Mouse (Mus musculus): Measurements from ENCODE around the gene Prkra. TPM values are rescaled to one million over a fixed set of nuclear protein-coding genes. Genes with fewer than 3 reads are reported as not detected.

The Prkra gene
- total and polyA plus RNA-seq, 2 experiments from 2014 or later, result 97.5 to 113 TPM

DNA sequence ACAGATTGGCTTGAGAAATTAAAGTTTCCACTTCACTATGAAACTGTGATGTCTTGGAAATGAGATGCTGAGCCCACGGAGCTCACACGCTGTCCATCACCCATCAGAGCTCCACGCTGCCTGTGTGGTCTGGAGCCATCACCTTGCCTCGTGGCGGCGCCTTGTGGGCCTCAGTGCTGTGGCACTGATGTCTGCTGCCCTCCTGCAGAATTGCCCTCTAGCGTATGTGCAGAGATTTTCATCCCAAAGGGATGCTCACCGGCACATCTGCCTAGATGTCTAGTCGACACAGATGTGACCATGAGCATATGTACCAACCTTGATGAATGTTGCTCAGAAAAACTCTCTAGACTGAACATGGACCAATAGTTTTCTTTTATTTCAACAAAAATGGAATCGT, 60.9 kb downstream of the Prkra start:
- 83% methylated on average over 10 of the region's 10 CpGs for WGBS
- H3K27ac ChIP-seq (ENCODE audit: low read depth, low read length), result no peak overlapping the region
- no peak overlapping the region for H3K4me3 ChIP-seq (ENCODE audit: low read depth, low read length)
- no peaks in the 10 kb centered on the region for H3K27me3 ChIP-seq (ENCODE audit: insufficient read depth, low read length)
- no peak for DNase-seq
- H3K4me1 ChIP-seq (ENCODE audit: insufficient read depth), result no peaks in the 10 kb centered on the region
- peaks cover 50% of the 10 kb centered on the region for H3K36me3 ChIP-seq (ENCODE audit: insufficient read depth)
- no peak for ATAC-seq
- no peaks in the 10 kb centered on the region for H3K9me3 ChIP-seq (ENCODE audit: low read length)
- no peak overlapping the region for H3K4me2 ChIP-seq (ENCODE audit: low read depth)
- peak; percentile 25; the same call in 1 of the 2 replicates for TF ChIP-seq CTCF (IDR thresholded peaks at IDR 0.05; ENCODE audit: low read depth)
- no peak overlapping the region for H3K9ac ChIP-seq

DNA sequence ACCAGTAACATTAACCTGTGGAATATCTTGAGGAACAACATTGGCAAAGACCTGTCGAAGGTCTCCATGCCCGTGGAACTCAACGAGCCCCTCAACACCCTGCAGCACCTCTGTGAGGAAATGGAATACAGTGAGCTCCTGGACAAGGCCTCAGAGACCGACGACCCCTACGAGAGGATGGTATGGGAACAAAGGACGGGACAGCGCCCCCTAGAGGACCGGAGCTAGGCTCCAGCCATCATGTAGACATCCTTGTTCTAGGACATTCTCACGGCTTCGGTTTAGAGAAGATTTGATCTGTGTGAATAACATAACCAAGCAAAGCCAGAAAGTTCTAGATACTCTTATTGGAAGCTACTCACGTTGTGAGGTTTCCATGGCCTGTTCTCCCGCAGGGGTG, 62.7 kb downstream of the Prkra start:
- no peak overlapping the region for H3K27ac ChIP-seq (ENCODE audit: low read depth, low read length)
- H3K27me3 ChIP-seq (ENCODE audit: insufficient read depth, low read length), result no peaks in the 10 kb centered on the region
- H3K36me3 ChIP-seq (ENCODE audit: insufficient read depth), result peaks cover 39% of the 10 kb centered on the region
- no peak overlapping the region for H3K4me3 ChIP-seq (ENCODE audit: low read depth, low read length)
- H3K4me2 ChIP-seq (ENCODE audit: low read depth), result no peak overlapping the region
- peak; percentile 28 for TF ChIP-seq CTCF (IDR thresholded peaks at IDR 0.05; ENCODE audit: low read depth)
- H3K9ac ChIP-seq, result no peak overlapping the region
- H3K9me3 ChIP-seq (ENCODE audit: low read length), result no peaks in the 10 kb centered on the region
- 92% methylated on average over 13 of the region's 13 CpGs for WGBS
- DNase-seq (no peak), ATAC-seq (no peak)
- H3K4me1 ChIP-seq (ENCODE audit: insufficient read depth), result no peaks in the 10 kb centered on the region

Other genes with a start within 250 kb of the Prkra start
- gene Osbpl6, start 241.5 kb downstream of the Prkra start, total RNA-seq (2014; rRNA removed), result 16.2 and 17.1 TPM in 2 replicates
- 19.5 and 21.6 TPM in 2 replicates for gene Osbpl6, start 241.5 kb downstream of the Prkra start, polyA plus RNA-seq (2015; fragmentation: Nextera tagmentation; extraction: Ambion mirVana)
- 0.23 TPM in 1 of 2 replicates, not detected in the other for gene Pjvk, start 461 bp upstream of the Prkra start, total RNA-seq (2014; rRNA removed)
- gene Pjvk, start 461 bp upstream of the Prkra start, polyA plus RNA-seq (2015; fragmentation: Nextera tagmentation; extraction: Ambion mirVana), result 0.33 and 0.62 TPM in 2 replicates
- 6.8 and 8.6 TPM in 2 replicates for gene Fkbp7, start 25.1 kb upstream of the Prkra start, total RNA-seq (2014; rRNA removed)
- 14.7 and 18.8 TPM in 2 replicates for gene Fkbp7, start 25.1 kb upstream of the Prkra start, polyA plus RNA-seq (2015; fragmentation: Nextera tagmentation; extraction: Ambion mirVana)
- 19.7 and 21.6 TPM in 2 replicates for gene Plekha3, start 27.3 kb upstream of the Prkra start, total RNA-seq (2014; rRNA removed)
- gene Plekha3, start 27.3 kb upstream of the Prkra start, polyA plus RNA-seq (2015; fragmentation: Nextera tagmentation; extraction: Ambion mirVana), result 6.4 and 9.1 TPM in 2 replicates

All from forebrain, postnatal 0 days (tissue).